Mouse (Mus musculus) limb, embryonic 10.5 days (tissue): ENCODE results near the gene Zbtb38. TPM values are rescaled to one million over a fixed set of nuclear protein-coding genes. Genes with fewer than 3 reads are reported as not detected.

ENCODE experiments used
- DNase-seq: peaks from one replicate; pipeline ENCODE4 v3.0.0-alpha.2; 2017; ENCODE audit warnings: low spot score
- H3K27ac ChIP-seq: fragments of 300-500 bp; sonication (generic); 2 replicates; pipeline ENCODE4 v1.5.1; 2016; ENCODE audit warnings: mild to moderate bottlenecking
- H3K27me3 ChIP-seq: fragments of 300-500 bp; sonication (generic); 2 replicates; pipeline ENCODE4 v1.6.1; 2016; ENCODE audit warnings: low read depth, mild to moderate bottlenecking; ENCODE audit not compliant: poor library complexity, severe bottlenecking
- H3K36me3 ChIP-seq: fragments of 300-500 bp; sonication (generic); 2 replicates; pipeline ENCODE4 v1.6.1; 2016; ENCODE audit warnings: mild to moderate bottlenecking, moderate library complexity
- H3K4me1 ChIP-seq: fragments of 300-500 bp; sonication (generic); 2 replicates; pipeline ENCODE4 v1.6.1; 2016
- H3K4me3 ChIP-seq: fragments of 300-500 bp; sonication (generic); 2 replicates; pipeline ENCODE4 v1.5.1; 2016; ENCODE audit warnings: mild to moderate bottlenecking, moderate library complexity
- H3K9me3 ChIP-seq: fragments of 300-500 bp; sonication (generic); replicated peaks from 2 replicates; pipeline ENCODE4 v1.6.1; 2016; ENCODE audit warnings: mild to moderate bottlenecking
- WGBS: fragments of 180-500 bp; shearing (Covaris S2); methylation state at CpG from one replicate; pipeline ENCODE4 v1.1.7; 2016; 5-methylcytosine and 5-hydroxymethylcytosine counted together
- polyA plus RNA-seq: library from polyadenylated mRNA; unstranded; fragments of >200 nt; fragmentation: Nextera tagmentation; extraction: Ambion mirVana; gene quantifications from 2 replicates; pipeline ENCODE4 v1.2.1, GENCODE M21; 2016

The Zbtb38 gene
- polyA plus RNA-seq: 6.4 and 8.1 TPM in 2 replicates

DNA sequence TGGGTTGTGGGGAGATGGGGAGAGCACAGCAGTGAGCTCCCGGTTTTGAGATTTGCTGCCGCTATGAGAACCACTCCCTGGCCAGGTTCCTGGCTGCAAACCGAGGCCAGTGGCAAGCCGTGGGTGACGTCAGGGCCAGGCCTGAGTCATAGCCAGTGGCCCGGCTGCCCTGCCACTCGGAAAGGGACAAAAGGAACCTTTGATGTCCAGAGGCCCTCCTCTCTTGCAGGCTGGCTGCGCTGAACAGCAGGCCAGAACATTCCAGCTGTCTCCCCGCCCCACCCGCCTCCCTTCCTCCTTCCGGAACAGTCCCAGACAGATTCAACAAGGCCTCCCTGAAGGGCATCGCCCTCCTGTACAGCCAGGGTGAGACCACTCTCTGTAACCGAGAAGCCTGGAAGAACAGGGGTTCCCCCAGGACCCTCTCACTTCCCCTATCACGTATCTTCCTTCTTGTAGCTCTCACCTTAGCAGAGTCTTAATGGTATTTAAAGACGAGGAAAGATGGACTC lies at the start of gene Zbtb38:
Gene Zbtb38 (minus strand): TSS at position 229 of the 512 bp plus-strand sequence.
- no peaks in the 10 kb centered on the region for H3K9me3 ChIP-seq
- H3K4me3 ChIP-seq: no peak within 1 kb of the TSS
- peaks cover 10% of the 10 kb centered on the region for H3K4me1 ChIP-seq
- no peak for DNase-seq
- H3K36me3 ChIP-seq: no peaks in the 10 kb centered on the region
- no peaks in the 10 kb centered on the region for H3K27me3 ChIP-seq
- H3K27ac ChIP-seq: peak within 1 kb of the TSS; percentile 67
- WGBS: 57% methylated on average over 15 of the region's 15 CpGs

DNA sequence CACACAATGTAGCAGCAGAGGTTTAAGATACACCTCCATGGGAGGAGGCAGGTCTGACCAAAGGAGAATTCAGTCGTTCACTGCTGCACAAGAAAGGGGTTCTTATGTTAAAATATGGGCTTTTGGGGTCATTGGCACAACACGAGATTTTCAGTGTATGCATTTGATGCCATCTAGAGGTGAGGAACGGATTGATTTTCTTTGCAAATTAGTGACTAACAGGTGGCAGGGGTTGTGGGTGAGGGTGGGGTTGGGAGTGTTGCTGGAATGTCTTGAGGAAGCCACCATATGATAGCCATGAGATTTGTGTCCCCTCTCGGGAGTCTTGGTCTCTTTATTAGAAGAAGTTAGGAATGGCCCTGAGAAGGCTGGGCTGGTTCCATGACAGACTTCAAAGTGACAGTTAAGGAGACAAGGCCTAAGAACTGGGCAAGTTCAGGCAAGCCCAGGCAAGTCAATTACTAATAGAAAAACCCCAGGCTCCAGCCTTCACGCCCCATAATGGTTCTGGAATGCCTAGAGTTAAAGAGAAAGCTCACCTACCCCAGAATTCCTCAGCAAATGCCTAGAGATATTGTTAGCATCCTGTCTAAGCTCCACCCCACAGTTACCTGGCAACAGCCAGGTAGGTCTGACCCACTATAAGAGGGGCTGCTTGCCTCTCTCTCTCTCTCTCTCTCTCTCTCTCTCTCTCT lies 47.6 kb upstream of the Zbtb38 start:
- WGBS: 35% methylated on average over 5 of the region's 5 CpGs
- no peaks in the 10 kb centered on the region for H3K27me3 ChIP-seq
- H3K27ac ChIP-seq: no peak overlapping the region
- peaks cover 14% of the 10 kb centered on the region for H3K4me1 ChIP-seq
- H3K36me3 ChIP-seq: no peaks in the 10 kb centered on the region
- no peaks in the 10 kb centered on the region for H3K9me3 ChIP-seq
- no peak overlapping the region for H3K4me3 ChIP-seq
- DNase-seq: no peak

DNA sequence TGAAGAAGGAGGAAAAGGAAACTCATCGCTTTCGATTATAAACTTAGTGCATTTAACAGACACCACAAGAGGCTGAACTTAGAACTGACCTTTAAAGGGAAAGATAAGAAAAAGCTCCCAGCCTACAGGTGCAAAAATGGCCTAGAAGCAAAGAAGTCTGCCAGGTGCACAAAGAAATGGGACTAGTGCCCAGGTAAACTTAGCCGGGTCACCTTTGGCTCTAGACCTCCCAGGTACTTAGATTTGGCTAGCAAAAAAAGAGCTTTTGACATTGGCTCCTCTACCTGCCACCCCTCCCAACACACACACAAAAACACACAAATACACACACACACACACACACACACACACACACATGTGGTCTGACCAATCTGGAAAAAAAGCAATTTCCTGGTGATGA lies 44.7 kb upstream of the Zbtb38 start:
- Histone ChIP-seq H3K27ac (no peak overlapping the region), H3K9me3 (no peaks in the 10 kb centered on the region), H3K36me3 (no peaks in the 10 kb centered on the region), H3K27me3 (no peaks in the 10 kb centered on the region), H3K4me1 (peaks cover 18% of the 10 kb centered on the region), H3K4me3 (no peak overlapping the region)
- 97% methylated on average over 3 of the region's 3 CpGs for WGBS
- no peak for DNase-seq

DNA sequence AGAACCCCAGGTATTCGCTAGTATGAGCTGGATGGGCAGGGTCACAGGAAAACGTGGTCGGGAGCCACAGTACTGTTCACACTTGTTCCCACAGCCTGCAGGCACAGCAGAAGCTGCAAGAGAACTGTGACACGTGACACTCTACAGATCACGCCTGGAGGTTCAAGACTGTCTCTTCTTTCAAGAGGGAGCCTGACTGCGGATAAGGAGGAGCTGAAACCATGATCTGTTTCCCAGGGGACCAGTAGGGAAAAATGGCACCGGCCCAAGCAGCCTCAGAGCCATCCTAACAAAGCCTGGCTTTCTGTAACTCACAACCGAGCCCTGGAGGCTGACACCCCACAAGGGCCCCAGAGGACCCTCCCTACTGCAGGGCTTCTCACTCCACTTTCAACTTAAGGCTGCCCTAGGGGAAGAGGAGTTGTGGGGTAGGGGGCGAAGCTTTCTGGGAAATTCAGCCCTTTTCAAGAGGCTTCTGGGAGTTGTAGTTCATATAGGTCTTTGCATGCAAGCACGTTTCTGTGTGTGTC lies 42.8 kb upstream of the Zbtb38 start:
- no peaks in the 10 kb centered on the region for H3K9me3 ChIP-seq
- no peaks in the 10 kb centered on the region for H3K27me3 ChIP-seq
- peak overlapping the region; percentile 81 for H3K27ac ChIP-seq
- WGBS: 13% methylated on average over 10 of the region's 10 CpGs
- peaks cover 21% of the 10 kb centered on the region for H3K4me1 ChIP-seq
- H3K36me3 ChIP-seq: no peaks in the 10 kb centered on the region
- H3K4me3 ChIP-seq: peak overlapping the region; percentile 48
- peak; percentile 51 for DNase-seq

DNA sequence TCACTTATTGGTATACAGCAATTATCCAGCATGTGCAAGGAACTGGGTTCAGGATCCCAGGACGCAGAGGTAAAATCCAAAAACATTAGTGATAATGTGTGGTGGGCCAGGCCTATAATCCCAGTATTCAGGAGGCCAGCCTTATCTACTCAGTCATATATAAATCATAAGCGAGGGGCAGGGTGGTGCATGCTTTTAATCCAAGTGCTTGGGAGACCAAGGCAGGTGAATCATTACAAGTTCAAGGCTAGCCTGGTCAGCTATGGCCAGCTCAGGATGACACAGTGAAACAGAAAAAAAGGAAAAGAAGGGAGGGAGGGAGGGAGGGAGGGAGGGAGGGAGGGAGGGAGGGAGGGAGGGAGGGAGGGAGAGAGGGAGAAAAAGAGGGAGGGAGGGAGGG lies 42.0 kb upstream of the Zbtb38 start:
- H3K4me1 ChIP-seq: peaks cover 13% of the 10 kb centered on the region
- no peaks in the 10 kb centered on the region for H3K9me3 ChIP-seq
- H3K4me3 ChIP-seq: no peak overlapping the region
- DNase-seq: no peak
- no peaks in the 10 kb centered on the region for H3K36me3 ChIP-seq
- no peak overlapping the region for H3K27ac ChIP-seq
- 93% methylated on average over 2 of the region's 2 CpGs for WGBS
- H3K27me3 ChIP-seq: no peaks in the 10 kb centered on the region

DNA sequence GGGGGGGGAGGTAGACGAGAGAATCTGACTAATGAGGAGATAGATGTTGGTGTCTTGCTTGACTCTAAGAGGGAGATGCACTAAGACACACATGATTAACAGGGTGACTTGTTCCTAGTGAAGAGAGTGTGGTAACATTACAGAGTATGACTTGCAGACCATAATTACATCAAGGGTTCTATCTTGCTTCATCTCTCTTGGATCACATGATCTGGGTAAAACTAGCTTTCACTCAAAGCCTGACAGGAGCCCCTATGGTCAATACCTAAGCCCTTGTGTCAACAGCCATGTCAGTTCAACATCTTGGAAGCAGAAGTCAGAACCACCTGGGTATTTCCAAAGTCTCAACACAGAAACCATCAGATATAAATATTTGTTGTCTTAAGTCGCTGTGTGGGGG lies 39.9 kb upstream of the Zbtb38 start:
- H3K9me3 ChIP-seq: no peaks in the 10 kb centered on the region
- H3K36me3 ChIP-seq: no peaks in the 10 kb centered on the region
- no peak overlapping the region for H3K27ac ChIP-seq
- 81% methylated on average over 2 of the region's 2 CpGs for WGBS
- no peak for DNase-seq
- no peaks in the 10 kb centered on the region for H3K27me3 ChIP-seq
- no peak overlapping the region for H3K4me3 ChIP-seq
- H3K4me1 ChIP-seq: peaks cover 13% of the 10 kb centered on the region

DNA sequence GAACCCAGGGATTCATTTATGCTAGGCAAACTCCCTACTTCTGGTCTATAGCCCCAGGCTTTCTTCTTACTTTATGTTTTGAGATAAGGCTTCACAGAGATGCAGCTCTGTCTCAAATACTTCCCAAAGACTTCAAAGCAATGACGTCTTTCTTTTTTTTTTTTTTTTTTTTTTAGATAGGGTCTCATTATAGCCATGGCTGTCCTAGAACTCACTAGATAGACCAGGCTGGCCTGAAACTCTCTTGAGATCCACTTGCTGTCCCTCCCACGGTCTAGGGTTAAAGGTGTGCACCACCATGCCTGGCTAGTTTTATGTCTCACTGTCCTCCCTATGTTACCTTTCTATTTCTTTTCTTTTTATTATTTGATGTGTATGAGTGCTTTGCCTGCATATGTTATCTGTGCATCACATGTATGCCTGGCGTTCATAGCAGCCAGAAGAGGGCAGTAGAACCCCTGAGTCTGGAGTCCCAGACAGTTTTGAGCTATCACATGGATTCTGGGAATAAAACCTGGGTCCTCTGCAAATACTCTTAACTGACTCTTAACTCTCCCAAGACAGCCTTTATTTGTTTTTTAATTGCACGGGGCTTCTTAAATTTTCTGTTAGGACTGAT lies 37.9 kb upstream of the Zbtb38 start:
- no peaks in the 10 kb centered on the region for H3K9me3 ChIP-seq
- no peak overlapping the region for H3K4me3 ChIP-seq
- no peak overlapping the region for H3K27ac ChIP-seq
- no peaks in the 10 kb centered on the region for H3K36me3 ChIP-seq
- no peaks in the 10 kb centered on the region for H3K27me3 ChIP-seq
- no peak for DNase-seq
- H3K4me1 ChIP-seq: peaks cover 18% of the 10 kb centered on the region
- WGBS: 51% methylated on average over 4 of the region's 4 CpGs

DNA sequence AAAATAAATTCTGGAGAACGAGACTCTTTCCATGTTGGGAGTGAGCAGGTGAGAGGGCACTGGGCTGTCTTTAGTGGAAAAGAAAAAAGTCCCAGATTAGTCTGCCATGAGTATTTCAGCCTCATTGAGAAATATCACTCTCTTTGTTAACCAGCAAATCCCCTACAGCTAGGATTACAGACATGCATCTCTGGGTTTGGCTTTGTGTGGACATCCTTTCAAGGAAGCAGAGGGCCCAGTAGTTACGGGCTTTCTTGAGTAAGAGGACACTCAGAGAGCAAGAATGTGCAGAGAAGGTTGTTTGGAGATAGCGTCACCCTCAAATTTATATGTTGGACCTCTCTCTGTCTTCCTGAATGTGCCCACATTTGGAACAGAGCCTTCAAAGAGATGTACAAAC lies 37.3 kb upstream of the Zbtb38 start:
- 89% methylated on average over 3 of the region's 3 CpGs for WGBS
- H3K27me3 ChIP-seq: no peaks in the 10 kb centered on the region
- H3K4me3 ChIP-seq: no peak overlapping the region
- H3K27ac ChIP-seq: no peak overlapping the region
- no peaks in the 10 kb centered on the region for H3K9me3 ChIP-seq
- no peaks in the 10 kb centered on the region for H3K36me3 ChIP-seq
- no peak for DNase-seq
- H3K4me1 ChIP-seq: peaks cover 12% of the 10 kb centered on the region

DNA sequence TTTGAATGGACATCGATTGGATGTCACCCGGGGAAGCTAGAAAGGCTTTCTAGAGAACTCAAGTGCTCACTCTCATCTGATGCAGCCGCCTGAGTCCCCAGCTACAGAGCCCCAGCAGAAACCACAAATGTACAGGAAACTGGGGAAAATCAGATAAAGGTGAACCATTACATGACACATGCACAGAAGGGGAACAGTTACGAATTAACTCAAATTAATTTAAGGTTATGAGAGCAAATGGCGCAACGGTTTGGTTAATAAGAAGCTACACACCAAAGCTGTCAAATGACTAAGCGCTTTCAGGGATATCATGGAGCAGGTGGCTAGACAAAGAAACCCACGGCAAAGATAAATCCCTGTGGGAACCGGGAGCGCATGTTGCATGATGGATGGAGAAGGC lies 35.2 kb upstream of the Zbtb38 start:
- H3K27ac ChIP-seq: no peak overlapping the region
- no peaks in the 10 kb centered on the region for H3K27me3 ChIP-seq
- WGBS: 96% methylated on average over 10 of the region's 10 CpGs
- DNase-seq: no peak
- no peaks in the 10 kb centered on the region for H3K9me3 ChIP-seq
- peaks cover 16% of the 10 kb centered on the region for H3K4me1 ChIP-seq
- no peak overlapping the region for H3K4me3 ChIP-seq
- no peaks in the 10 kb centered on the region for H3K36me3 ChIP-seq

DNA sequence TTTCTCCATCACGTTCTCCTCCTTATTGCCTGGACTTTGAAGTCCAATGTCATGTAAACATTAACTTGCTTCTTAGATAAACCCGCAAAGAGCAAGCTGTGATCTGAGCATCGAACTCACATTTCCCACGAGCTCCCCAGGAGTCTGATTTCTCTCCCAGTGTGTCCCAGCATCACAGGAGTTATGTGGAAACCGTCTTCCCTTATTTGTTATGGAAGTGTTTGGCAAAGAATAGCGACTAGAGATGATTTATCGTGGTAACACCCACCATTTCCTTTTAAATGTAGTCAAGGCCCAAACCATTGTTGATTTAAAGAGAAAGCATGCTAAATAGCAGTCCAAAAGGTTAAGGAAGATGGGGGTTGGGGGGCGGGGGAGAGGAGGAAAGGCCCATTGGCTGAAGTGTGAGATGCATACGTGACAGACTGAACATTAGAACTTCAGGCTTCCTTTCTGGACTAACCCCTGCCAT lies 33.3 kb upstream of the Zbtb38 start:
- H3K4me1 ChIP-seq: peaks cover 15% of the 10 kb centered on the region
- H3K36me3 ChIP-seq: no peaks in the 10 kb centered on the region
- H3K9me3 ChIP-seq: no peaks in the 10 kb centered on the region
- H3K27me3 ChIP-seq: no peaks in the 10 kb centered on the region
- no peak overlapping the region for H3K4me3 ChIP-seq
- 59% methylated on average over 9 of the region's 9 CpGs for WGBS
- DNase-seq: no peak
- H3K27ac ChIP-seq: peak overlapping the region; percentile 14; the same call in 1 of the 2 replicates

DNA sequence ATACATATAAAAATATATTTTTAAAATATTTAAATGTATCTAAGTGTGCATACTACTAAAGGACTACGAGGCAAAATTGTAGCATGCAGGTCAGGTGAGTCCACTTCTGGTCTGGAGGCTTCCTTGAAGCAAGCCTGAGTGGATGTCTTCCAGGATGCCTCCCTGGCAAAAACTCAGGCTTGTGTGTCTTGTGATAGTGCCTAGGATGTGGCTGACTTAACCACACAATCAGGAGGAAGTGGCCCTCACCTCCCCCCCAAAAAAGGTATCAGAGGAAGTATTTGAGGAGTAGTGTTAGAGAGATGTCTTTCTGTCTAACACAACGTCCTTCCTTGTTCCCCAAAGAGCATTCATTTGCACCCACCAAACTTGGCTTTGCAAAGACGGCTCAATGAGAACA lies 32.6 kb upstream of the Zbtb38 start:
- Histone ChIP-seq H3K27me3 (no peaks in the 10 kb centered on the region), H3K4me3 (no peak overlapping the region), H3K27ac (no peak overlapping the region), H3K9me3 (no peaks in the 10 kb centered on the region), H3K4me1 (peaks cover 15% of the 10 kb centered on the region), H3K36me3 (no peaks in the 10 kb centered on the region)
- 88% methylated on average over 3 of the region's 3 CpGs for WGBS
- DNase-seq: no peak

DNA sequence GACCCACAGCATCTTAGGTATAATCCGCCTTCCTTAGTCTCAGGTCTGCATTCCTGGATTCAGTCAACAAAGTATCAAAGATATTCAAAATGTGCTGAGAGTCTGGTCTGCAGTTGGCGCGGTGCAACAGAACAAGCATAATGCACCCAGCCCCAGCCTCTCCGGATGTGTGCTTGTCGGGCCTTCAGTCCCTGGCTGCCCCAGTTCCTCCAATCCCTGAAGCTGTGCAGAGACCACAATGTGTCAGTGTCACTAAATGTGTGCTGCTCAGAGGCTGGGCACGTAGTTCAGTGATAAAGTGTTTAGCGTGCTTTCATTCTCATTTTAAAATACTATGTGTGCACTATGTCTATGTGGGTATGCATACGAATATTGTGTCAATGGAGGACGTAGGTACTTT lies 31.0 kb upstream of the Zbtb38 start:
- Histone ChIP-seq H3K4me3 (no peak overlapping the region), H3K9me3 (no peaks in the 10 kb centered on the region), H3K27ac (no peak overlapping the region), H3K4me1 (peaks cover 15% of the 10 kb centered on the region), H3K36me3 (no peaks in the 10 kb centered on the region), H3K27me3 (no peaks in the 10 kb centered on the region)
- 92% methylated on average over 9 of the region's 9 CpGs for WGBS
- DNase-seq: no peak

DNA sequence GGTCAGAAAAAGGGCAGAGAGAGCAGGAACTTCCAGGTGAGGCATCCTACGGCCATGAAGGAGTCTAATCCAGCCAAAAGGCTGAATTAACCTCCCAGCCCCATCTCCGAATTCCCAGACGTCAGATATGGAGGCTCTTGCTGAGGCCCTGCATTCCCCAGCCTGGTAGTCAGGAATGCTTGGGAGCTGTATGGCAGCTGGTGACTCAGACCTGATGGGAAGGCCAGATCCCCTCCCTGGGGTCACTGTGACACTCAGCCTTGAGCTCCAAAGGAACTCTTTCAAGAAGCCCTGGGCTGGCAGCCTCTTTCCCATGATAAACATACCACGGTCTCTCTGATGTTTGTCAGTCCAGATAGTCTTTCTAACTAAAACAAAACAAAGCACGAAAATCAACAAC lies 30.6 kb upstream of the Zbtb38 start:
- DNase-seq: no peak
- Histone ChIP-seq H3K4me1 (peaks cover 15% of the 10 kb centered on the region), H3K36me3 (no peaks in the 10 kb centered on the region), H3K9me3 (no peaks in the 10 kb centered on the region), H3K27ac (peak overlapping the region; percentile 25; the same call in 1 of the 2 replicates), H3K27me3 (no peaks in the 10 kb centered on the region), H3K4me3 (no peak overlapping the region)
- WGBS: 66% methylated on average over 5 of the region's 5 CpGs
